Mouse (Mus musculus) layer of hippocampus, adult 6 months (tissue): ENCODE measurements around the gene Aldoart1. TPM values are rescaled to one million over a fixed set of nuclear protein-coding genes. Genes with fewer than 3 reads are reported as not detected.

Experiments used
- long read RNA-seq, 2 experiments: library from polyadenylated mRNA; unstranded; transcript quantifications; one replicate each; pipeline ENCODE4 v2.0.0; 2019 to 2020
- polyA plus RNA-seq: library from polyadenylated mRNA; unstranded; fragments of <200 nt; fragmentation: Nextera tagmentation; gene quantifications from 2 replicates; pipeline ENCODE4 v1.2.3, GENCODE M21; 2021

The Aldoart1 gene
- 0.31 and 0.33 TPM in 2 replicates for polyA plus RNA-seq
- long read RNA-seq, experiment 1, result 0 reads
- long read RNA-seq, experiment 2, result 0 reads

DNA sequence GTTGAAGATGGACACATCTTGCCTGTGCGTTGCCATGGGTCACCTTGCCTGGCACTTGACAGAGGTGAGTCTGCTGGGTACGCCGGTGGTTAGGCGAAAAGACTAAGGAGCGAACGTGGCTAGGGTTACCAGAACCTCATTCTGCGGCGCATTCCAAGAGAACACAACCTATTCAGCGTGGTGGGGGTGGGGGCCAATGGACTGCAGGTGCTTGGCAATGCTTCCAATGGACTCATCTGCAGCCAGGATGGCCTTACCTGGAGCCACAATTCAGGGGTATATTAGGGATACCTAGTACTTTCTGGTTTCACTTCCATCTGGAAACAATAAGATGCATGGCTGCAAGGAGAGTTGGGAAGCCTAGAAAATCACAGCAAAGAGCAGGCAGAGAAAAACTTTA, at the start of gene Aldoart1:
TSS of gene Aldoart1 (minus strand) at position 101 of the 400 bp plus-strand sequence.

